Mouse (Mus musculus) embryonic facial prominence, embryonic 10.5 days (tissue): ENCODE results near the gene Tmem120b. TPM values are rescaled to one million over a fixed set of nuclear protein-coding genes. Genes with fewer than 3 reads are reported as not detected.
"Not testable (repeated sequence)": the region's sequence is repeated elsewhere in the genome, so short reads cannot be mapped to it uniquely, and the experiment has no call there.

Experiments used
- DNase-seq: peaks from one replicate; pipeline ENCODE4 v3.0.0-alpha.2; 2017; ENCODE audit warnings: low spot score
- H3K27ac ChIP-seq: fragments of 300-500 bp; sonication (generic); replicated peaks from 2 replicates; pipeline ENCODE4 v1.5.1; 2016; ENCODE audit warnings: mild to moderate bottlenecking
- H3K27me3 ChIP-seq: fragments of 300-500 bp; sonication (generic); replicated peaks from 2 replicates; pipeline ENCODE4 v1.6.1; 2016; ENCODE audit warnings: low read depth, mild to moderate bottlenecking; ENCODE audit not compliant: poor library complexity, severe bottlenecking
- H3K36me3 ChIP-seq: fragments of 300-500 bp; sonication (generic); replicated peaks from 2 replicates; pipeline ENCODE4 v1.6.1; 2016; ENCODE audit warnings: mild to moderate bottlenecking, moderate library complexity
- H3K4me1 ChIP-seq: fragments of 300-500 bp; sonication (generic); 2 replicates; pipeline ENCODE4 v1.6.1; 2016
- H3K4me3 ChIP-seq: fragments of 300-500 bp; sonication (generic); 2 replicates; pipeline ENCODE4 v1.5.1; 2016; ENCODE audit warnings: mild to moderate bottlenecking, moderate library complexity
- H3K9me3 ChIP-seq: fragments of 300-500 bp; sonication (generic); 2 replicates; pipeline ENCODE4 v1.6.1; 2016; ENCODE audit warnings: mild to moderate bottlenecking
- WGBS: fragments of 180-500 bp; shearing (Covaris S2); methylation state at CpG from one replicate; pipeline ENCODE4 v1.1.7; 2016; 5-methylcytosine and 5-hydroxymethylcytosine counted together
- polyA plus RNA-seq: library from polyadenylated mRNA; unstranded; fragments of >200 nt; fragmentation: Nextera tagmentation; extraction: Ambion mirVana; gene quantifications from 2 replicates; pipeline ENCODE4 v1.2.1, GENCODE M21; 2016

Tmem120b gene
- polyA plus RNA-seq, 1 experiment from 2014 or later, result 11.9 TPM

- H3K4me1 ChIP-seq, result peaks cover 22% of the 10 kb centered on the region
- no peaks in the 10 kb centered on the region for H3K27me3 ChIP-seq
- peak overlapping the region; percentile 58 for H3K4me3 ChIP-seq
- no peaks in the 10 kb centered on the region for H3K36me3 ChIP-seq
- DNase-seq, result no peak
- no peaks in the 10 kb centered on the region for H3K9me3 ChIP-seq
- H3K27ac ChIP-seq, result peak overlapping the region; percentile 84
- WGBS, result 49% methylated on average over 16 of the region's 16 CpGs
These were observed 9.7 kb upstream of the Tmem120b start for GRCm38 (mm10) chr5:123058251-123059102.

DNA sequence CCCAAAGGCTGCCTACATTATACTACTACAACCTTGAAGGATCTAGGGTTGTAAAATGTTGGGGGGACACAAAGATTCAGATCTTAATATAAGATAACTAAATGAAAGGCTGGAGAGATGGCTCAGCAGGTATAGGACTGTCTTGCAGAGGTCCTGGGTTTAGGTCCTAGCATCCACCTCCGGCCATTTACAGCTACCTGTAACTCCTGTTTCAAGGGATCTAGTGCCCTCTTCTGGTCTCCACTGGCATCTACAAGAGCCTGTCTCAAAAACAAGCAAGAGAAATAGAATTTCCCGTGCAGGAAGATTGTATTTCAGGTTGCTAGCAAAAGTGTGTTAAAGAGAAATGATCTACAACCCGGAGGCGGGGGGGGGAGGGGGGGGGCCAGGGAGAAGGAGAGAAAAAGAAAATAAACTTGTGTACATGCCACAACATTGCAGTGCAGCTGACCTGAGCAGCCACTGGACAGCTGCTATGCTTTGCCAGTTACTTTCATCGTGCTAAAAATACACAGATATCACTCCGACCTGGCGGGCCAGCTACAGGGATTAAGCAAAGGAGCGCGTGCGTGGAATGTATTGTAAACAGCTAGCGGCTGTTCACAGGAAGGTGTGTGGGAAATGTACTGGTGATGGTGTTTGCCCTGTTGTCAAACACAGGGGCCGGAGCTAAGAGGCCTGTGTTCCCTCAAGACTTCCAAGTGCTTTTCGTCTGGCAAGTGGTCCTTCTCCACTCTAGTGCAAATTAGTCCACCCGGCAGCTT is 8.3 kb upstream of the Tmem120b start:
- DNase-seq, result peak; percentile 51
- no peaks in the 10 kb centered on the region for H3K36me3 ChIP-seq
- peak overlapping the region; percentile 18; the same call in 1 of the 2 replicates for H3K4me3 ChIP-seq
- H3K4me1 ChIP-seq, result peaks cover 22% of the 10 kb centered on the region
- H3K27me3 ChIP-seq, result no peaks in the 10 kb centered on the region
- no peaks in the 10 kb centered on the region for H3K9me3 ChIP-seq
- 32% methylated on average over 14 of the region's 14 CpGs for WGBS
- H3K27ac ChIP-seq, result peak overlapping the region; percentile 48

- Histone ChIP-seq H3K36me3 (no peaks in the 10 kb centered on the region), H3K9me3 (no peaks in the 10 kb centered on the region), H3K4me3 (0 out of 2 replicates have a peak overlapping the region, but pooled peaks have one; percentile 25), H3K27ac (no peak overlapping the region), H3K4me1 (peaks cover 22% of the 10 kb centered on the region), H3K27me3 (no peaks in the 10 kb centered on the region)
- 69% methylated on average over 9 of the region's 9 CpGs for WGBS
- DNase-seq, result peak; percentile 54
These were observed 7.4 kb upstream of the Tmem120b start for GRCm38 (mm10) chr5:123060706-123061401.

DNA sequence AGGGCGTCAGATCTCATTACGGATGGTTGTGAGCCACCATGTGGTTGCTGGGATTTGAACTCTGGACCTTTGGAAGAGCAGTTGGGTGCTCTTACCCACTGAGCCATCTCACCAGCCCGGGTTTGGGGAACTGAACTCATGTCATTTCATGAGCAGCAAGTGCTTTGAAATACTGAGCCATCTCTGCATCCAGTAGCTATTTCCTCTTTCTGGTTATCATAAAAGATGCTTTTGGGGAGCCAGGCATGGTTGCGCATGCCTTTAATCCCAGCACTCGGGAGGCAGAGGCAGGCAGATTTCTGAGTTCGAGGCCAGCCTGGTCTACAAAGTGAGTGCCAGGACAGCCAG is 6.8 kb upstream of the Tmem120b start:
- not testable (repeated sequence) for H3K27me3 ChIP-seq, H3K9me3 ChIP-seq, H3K27ac ChIP-seq, H3K36me3 ChIP-seq, H3K4me3 ChIP-seq, DNase-seq
- WGBS, result 71% methylated on average over 6 of the region's 6 CpGs
- H3K4me1 ChIP-seq, result peaks cover 22% of the 10 kb centered on the region

DNA sequence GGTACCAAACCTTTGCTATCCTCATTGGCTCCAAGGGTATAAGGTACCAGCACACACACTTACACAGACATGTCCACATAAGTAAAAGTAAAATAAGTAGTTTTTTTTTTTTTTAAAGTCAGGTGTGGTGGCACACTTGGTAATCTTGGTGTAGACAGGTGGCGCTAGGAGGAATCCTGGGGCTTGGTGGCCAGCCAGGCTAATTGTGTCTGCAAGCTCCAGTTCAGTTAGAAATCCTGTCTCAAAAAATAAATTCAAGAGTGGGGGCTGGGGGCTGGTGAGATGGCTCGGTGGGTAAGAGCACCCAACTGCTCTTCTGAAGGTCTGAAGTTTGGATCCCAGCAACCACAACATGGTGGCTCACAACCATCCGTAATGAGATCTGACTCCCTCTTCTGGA is 5.1 kb upstream of the Tmem120b start:
- no peaks in the 10 kb centered on the region for H3K36me3 ChIP-seq
- no peak overlapping the region for H3K4me3 ChIP-seq
- peaks cover 25% of the 10 kb centered on the region for H3K4me1 ChIP-seq
- no peaks in the 10 kb centered on the region for H3K27me3 ChIP-seq
- 89% methylated on average over 3 of the region's 3 CpGs for WGBS
- H3K9me3 ChIP-seq, result no peaks in the 10 kb centered on the region
- H3K27ac ChIP-seq, result no peak overlapping the region
- DNase-seq, result no peak

GRCm38 (mm10) chr5:123064207-123064606 is 4.0 kb upstream of the Tmem120b start:
- peak; percentile 46 for DNase-seq

GRCm38 (mm10) chr5:123067395-123067995 is 720 bp upstream of the Tmem120b start:
- no peak for DNase-seq
- Histone ChIP-seq H3K9me3 (no peaks in the 10 kb centered on the region), H3K4me3 (no peak overlapping the region), H3K27ac (no peak overlapping the region), H3K36me3 (no peaks in the 10 kb centered on the region), H3K4me1 (0 out of 2 replicates have a peak, but pooled peaks cover 3% of the 10 kb centered on the region), H3K27me3 (no peaks in the 10 kb centered on the region)
- 32% methylated on average over 6 of the region's 6 CpGs for WGBS

More at GRCm38 (mm10) chr5:123064207-123064606, 4.0 kb upstream of the Tmem120b start:
- Histone ChIP-seq H3K36me3 (no peaks in the 10 kb centered on the region), H3K4me3 (no peak overlapping the region), H3K27ac (no peak overlapping the region), H3K4me1 (peaks cover 17% of the 10 kb centered on the region), H3K9me3 (no peaks in the 10 kb centered on the region), H3K27me3 (no peaks in the 10 kb centered on the region)
- 32% methylated on average over 6 of the region's 6 CpGs for WGBS

GRCm38 (mm10) chr5:123068714-123069113 is 499 bp downstream of the Tmem120b start:
- Histone ChIP-seq H3K36me3 (no peaks in the 10 kb centered on the region), H3K4me3 (no peak overlapping the region), H3K9me3 (no peaks in the 10 kb centered on the region), H3K27me3 (no peaks in the 10 kb centered on the region), H3K4me1 (0 out of 2 replicates have a peak, but pooled peaks cover 3% of the 10 kb centered on the region), H3K27ac (no peak overlapping the region)
- 95% methylated on average over 2 of the region's 2 CpGs for WGBS
- no peak for DNase-seq

GRCm38 (mm10) chr5:123075576-123076418 is 7.6 kb downstream of the Tmem120b start:
- peaks cover 4% of the 10 kb centered on the region; the same call in 1 of the 2 replicates for H3K9me3 ChIP-seq
- H3K4me3 ChIP-seq, result peak overlapping the region; percentile 89
- 9% methylated on average over 45 of the region's 45 CpGs for WGBS
- DNase-seq, result peak; percentile 95
- H3K4me1 ChIP-seq, result peaks cover 31% of the 10 kb centered on the region
- H3K27me3 ChIP-seq, result 0 out of 2 replicates have a peak, but pooled peaks cover 11% of the 10 kb centered on the region
- peak overlapping the region; percentile 82 for H3K27ac ChIP-seq
- peaks cover 2% of the 10 kb centered on the region; the same call in 1 of the 2 replicates for H3K36me3 ChIP-seq

- H3K36me3 ChIP-seq, result peaks cover 4% of the 10 kb centered on the region; the same call in 1 of the 2 replicates
- H3K27ac ChIP-seq, result peak overlapping the region; percentile 82
- peak; percentile 75 for DNase-seq
- H3K27me3 ChIP-seq, result 0 out of 2 replicates have a peak, but pooled peaks cover 11% of the 10 kb centered on the region
- 5% methylated on average over 35 of the region's 35 CpGs for WGBS
- H3K4me3 ChIP-seq, result peak overlapping the region; percentile 89
- peaks cover 31% of the 10 kb centered on the region for H3K4me1 ChIP-seq
- peaks cover 6% of the 10 kb centered on the region; the same call in 1 of the 2 replicates for H3K9me3 ChIP-seq
These were observed 8.4 kb downstream of the Tmem120b start for GRCm38 (mm10) chr5:123076419-123077281.
